Mouse (Mus musculus) kidney, postnatal 0 days (tissue): Measurements from ENCODE around the gene Gpr6. TPM values are rescaled to one million over a fixed set of nuclear protein-coding genes. Genes with fewer than 3 reads are reported as not detected.
A peak's percentile ranks its signal among the peaks of the same experiment; 100 is the strongest.

Experiments used
- ATAC-seq: fragments of 200-750 bp; cut with Nextera tagmentation; replicated peaks from 2 replicates; pipeline ENCODE4 v1.8.0; 2017; ENCODE audit warnings: low read depth, moderate number of reproducible peaks, moderate TSS enrichment, moderate library complexity; ENCODE audit not compliant: low FRiP score
- DNase-seq: peaks from one replicate; pipeline ENCODE4 v3.0.0-alpha.2; 2016; ENCODE audit warnings: low spot score
- H3K27ac ChIP-seq: fragments of 300-500 bp; sonication (generic); 2 replicates; pipeline ENCODE4 v1.5.1; 2014; ENCODE audit warnings: mild to moderate bottlenecking
- H3K27me3 ChIP-seq: fragments of 300-500 bp; sonication (generic); 2 replicates; pipeline ENCODE4 v1.6.1; 2014; ENCODE audit warnings: low read length, mixed read lengths; ENCODE audit not compliant: insufficient read depth
- H3K36me3 ChIP-seq: fragments of 300-500 bp; sonication (generic); 2 replicates; pipeline ENCODE4 v1.6.1; 2014; ENCODE audit warnings: low read length, mixed read lengths; ENCODE audit not compliant: insufficient read depth
- H3K4me1 ChIP-seq: fragments of 300-500 bp; sonication (generic); replicated peaks from 2 replicates; pipeline ENCODE4 v1.6.1; 2014; ENCODE audit warnings: antibody characterized with exemption, low read length, mixed read lengths; ENCODE audit not compliant: insufficient read depth
- H3K4me2 ChIP-seq: fragments of 300-500 bp; sonication (generic); 2 replicates; pipeline ENCODE4 v1.6.1; 2014; ENCODE audit warnings: mild to moderate bottlenecking, low read length, moderate library complexity, mixed read lengths
- H3K4me3 ChIP-seq: fragments of 300-500 bp; sonication (generic); replicated peaks from 2 replicates; pipeline ENCODE4 v1.5.1; 2014; ENCODE audit warnings: low read depth, low read length
- H3K9ac ChIP-seq: fragments of 300-500 bp; sonication (generic); 2 replicates; pipeline ENCODE4 v1.6.1; 2014; ENCODE audit warnings: low read depth, low read length
- H3K9me3 ChIP-seq: fragments of 300-500 bp; sonication (generic); replicated peaks from 2 replicates; pipeline ENCODE4 v1.6.1; 2016; ENCODE audit warnings: low read length, inconsistent platforms, mixed read lengths
- CTCF ChIP-seq: IDR thresholded peaks from 2 replicates; pipeline ENCODE4 v1.5.1; 2016; ENCODE audit warnings: antibody characterized with exemption, low read depth, mild to moderate bottlenecking, moderate library complexity
- WGBS: fragments of 180-500 bp; shearing (Covaris S2); extraction: QIAGEN DNeasy Blood & Tissue Kit; methylation state at CpG from one replicate; pipeline ENCODE4 v1.1.7; 2014; 5-methylcytosine and 5-hydroxymethylcytosine counted together
- polyA plus RNA-seq: library from polyadenylated mRNA; unstranded; fragments of >200 nt; fragmentation: Nextera tagmentation; extraction: Ambion mirVana; gene quantifications from 2 replicates; pipeline ENCODE4 v1.2.1, GENCODE M21; 2015

The Gpr6 gene
- not detected in 2 replicates for polyA plus RNA-seq

DNA sequence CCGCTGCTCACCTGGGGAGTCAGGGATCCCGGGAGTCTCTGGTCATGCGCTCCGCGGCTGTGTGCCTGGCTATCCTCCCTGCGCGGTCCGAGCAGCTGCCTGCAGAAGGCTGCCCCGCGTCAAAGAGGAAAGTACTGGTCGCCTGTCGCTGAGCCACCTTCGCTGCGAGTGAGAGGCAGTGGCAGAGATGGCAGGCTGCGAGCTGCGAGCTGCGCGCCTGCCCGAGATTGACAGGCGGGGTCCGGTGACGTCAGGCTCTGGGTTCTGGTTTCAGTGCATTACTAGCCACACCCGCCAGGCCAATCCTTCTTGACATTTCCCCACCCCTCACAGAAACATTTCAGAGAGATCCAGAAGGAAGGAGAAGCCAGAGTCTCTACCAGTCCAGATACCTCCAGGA, at the start of gene Gpr6:
Gene Gpr6 (minus strand): TSS at position 170 of the 400 bp plus-strand sequence.
- no peaks in the 10 kb centered on the region for H3K9me3 ChIP-seq
- H3K4me3 ChIP-seq = no peak within 1 kb of the TSS
- WGBS = under 1% methylated on average over 23 of the region's 23 CpGs
- H3K27me3 ChIP-seq = peaks cover 23% of the 10 kb centered on the region; the same call in 1 of the 2 replicates
- 0 out of 2 replicates have a peak within 1 kb of the TSS, but pooled peaks have one; percentile 8 for H3K4me2 ChIP-seq
- no peak within 1 kb of the TSS for H3K27ac ChIP-seq
- H3K4me1 ChIP-seq = no peaks in the 10 kb centered on the region
- ATAC-seq = no peak
- H3K9ac ChIP-seq = no peak within 1 kb of the TSS
- no peak for TF ChIP-seq CTCF
- DNase-seq = no peak
- H3K36me3 ChIP-seq = no peaks in the 10 kb centered on the region

DNA sequence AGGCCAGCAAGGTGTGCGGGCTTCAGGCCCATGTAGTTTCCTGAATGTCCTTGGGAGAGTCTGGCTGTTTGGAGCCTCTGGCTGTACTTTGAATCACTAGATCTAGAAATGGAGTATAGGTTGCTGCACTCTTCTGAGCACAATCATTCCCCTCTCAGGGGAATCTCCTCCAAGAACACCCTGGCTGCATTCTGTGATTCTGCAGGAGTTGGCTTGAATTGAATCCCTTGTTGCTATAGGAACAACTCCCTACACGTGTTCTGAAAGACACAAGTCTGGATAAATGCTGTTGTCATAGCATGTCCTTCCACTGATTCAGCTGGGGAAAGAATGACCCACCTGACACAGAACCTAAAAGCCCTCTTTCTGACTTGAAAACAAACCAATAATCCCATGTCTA, 28.0 kb upstream of the Gpr6 start:
- Histone ChIP-seq H3K36me3 (no peaks in the 10 kb centered on the region), H3K9ac (no peak overlapping the region), H3K27ac (no peak overlapping the region), H3K4me2 (no peak overlapping the region), H3K4me3 (no peak overlapping the region), H3K9me3 (no peaks in the 10 kb centered on the region), H3K27me3 (no peaks in the 10 kb centered on the region), H3K4me1 (no peaks in the 10 kb centered on the region)
- ATAC-seq (no peak), DNase-seq (no peak)
- no peak for TF ChIP-seq CTCF
- 86% methylated on average over 2 of the region's 2 CpGs for WGBS

DNA sequence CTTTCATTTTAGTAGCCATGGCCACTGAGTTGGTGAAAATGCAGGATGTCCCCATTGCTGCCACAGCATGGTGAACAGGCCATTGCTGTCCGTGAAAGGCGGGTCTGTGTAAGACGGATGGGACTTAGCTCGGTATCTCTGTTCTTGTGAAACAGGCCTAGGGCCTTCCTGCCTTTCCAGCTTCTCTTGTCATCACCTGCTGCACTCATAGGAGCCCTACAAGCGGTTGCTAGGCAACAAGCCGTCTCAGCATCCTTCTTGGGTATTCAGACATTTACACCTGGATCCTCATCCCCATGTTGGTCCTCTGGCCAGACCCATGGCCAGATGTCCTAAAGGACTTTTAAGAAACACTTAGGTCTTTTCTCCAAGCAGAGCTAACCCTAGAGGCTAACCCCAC, 26.1 kb upstream of the Gpr6 start:
- 90% methylated on average over 6 of the region's 6 CpGs for WGBS

DNA sequence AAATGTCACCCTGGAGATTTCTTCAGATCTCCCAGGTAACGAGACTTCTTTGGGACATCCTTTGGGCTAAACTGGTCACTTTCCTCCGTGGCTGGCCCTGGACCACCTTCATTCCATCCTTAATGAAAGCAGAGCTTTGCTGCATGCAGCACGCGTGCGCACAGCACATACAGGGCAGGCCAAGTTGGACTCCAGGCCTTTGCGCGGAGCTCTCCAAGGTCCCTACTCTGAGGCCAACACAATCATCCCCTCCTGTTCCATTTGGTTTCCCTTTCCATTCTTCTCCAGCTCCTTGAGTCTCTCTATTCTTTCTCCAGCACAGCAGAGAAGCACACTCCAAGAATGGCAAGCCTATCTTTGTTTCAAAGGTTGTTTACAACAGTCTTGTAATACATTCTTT, 16.8 kb upstream of the Gpr6 start:
- Histone ChIP-seq H3K36me3 (no peaks in the 10 kb centered on the region), H3K4me2 (no peak overlapping the region), H3K27me3 (no peaks in the 10 kb centered on the region), H3K9me3 (no peaks in the 10 kb centered on the region), H3K4me3 (no peak overlapping the region), H3K27ac (no peak overlapping the region), H3K4me1 (no peaks in the 10 kb centered on the region), H3K9ac (no peak overlapping the region)
- no peak for TF ChIP-seq CTCF
- ATAC-seq (no peak), DNase-seq (peak; percentile 29)
- 50% methylated on average over 7 of the region's 7 CpGs for WGBS

More for the DNA sequence above, 26.1 kb upstream of the Gpr6 start:
- no peaks in the 10 kb centered on the region for H3K4me1 ChIP-seq
- no peaks in the 10 kb centered on the region for H3K9me3 ChIP-seq
- H3K4me3 ChIP-seq = no peak overlapping the region
- no peak for TF ChIP-seq CTCF
- ATAC-seq = no peak
- H3K27ac ChIP-seq = no peak overlapping the region
- DNase-seq = no peak
- H3K36me3 ChIP-seq = no peaks in the 10 kb centered on the region
- no peak overlapping the region for H3K4me2 ChIP-seq
- H3K27me3 ChIP-seq = no peaks in the 10 kb centered on the region
- no peak overlapping the region for H3K9ac ChIP-seq

DNA sequence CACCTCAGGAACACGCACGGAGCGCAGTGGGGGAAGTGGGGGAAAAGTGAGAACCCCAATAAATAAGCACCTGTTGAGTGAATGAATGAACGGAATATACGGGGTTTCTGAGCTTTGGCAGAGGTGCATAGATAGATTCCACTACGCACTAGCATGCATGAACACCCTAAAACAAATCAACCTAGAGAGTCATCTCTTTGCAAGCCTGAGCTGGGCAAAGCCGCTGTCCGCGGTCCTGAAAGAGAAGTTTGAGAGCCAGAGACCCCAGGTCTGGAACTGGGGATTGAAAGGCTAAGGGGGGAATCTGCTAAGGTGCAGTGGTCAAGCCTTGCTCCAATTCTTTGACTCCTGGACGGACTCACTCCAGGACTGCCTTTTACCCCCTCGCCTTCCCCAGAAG, 389 bp downstream of the Gpr6 start:
- no peak overlapping the region for H3K4me2 ChIP-seq
- H3K27ac ChIP-seq = no peak overlapping the region
- H3K4me1 ChIP-seq = no peaks in the 10 kb centered on the region
- H3K27me3 ChIP-seq = peaks cover 23% of the 10 kb centered on the region; the same call in 1 of the 2 replicates
- no peaks in the 10 kb centered on the region for H3K9me3 ChIP-seq
- ATAC-seq (no peak), DNase-seq (peak; percentile 76)
- H3K36me3 ChIP-seq = no peaks in the 10 kb centered on the region
- 4% methylated on average over 11 of the region's 11 CpGs for WGBS
- no peak for TF ChIP-seq CTCF
- no peak overlapping the region for H3K9ac ChIP-seq
- no peak overlapping the region for H3K4me3 ChIP-seq

DNA sequence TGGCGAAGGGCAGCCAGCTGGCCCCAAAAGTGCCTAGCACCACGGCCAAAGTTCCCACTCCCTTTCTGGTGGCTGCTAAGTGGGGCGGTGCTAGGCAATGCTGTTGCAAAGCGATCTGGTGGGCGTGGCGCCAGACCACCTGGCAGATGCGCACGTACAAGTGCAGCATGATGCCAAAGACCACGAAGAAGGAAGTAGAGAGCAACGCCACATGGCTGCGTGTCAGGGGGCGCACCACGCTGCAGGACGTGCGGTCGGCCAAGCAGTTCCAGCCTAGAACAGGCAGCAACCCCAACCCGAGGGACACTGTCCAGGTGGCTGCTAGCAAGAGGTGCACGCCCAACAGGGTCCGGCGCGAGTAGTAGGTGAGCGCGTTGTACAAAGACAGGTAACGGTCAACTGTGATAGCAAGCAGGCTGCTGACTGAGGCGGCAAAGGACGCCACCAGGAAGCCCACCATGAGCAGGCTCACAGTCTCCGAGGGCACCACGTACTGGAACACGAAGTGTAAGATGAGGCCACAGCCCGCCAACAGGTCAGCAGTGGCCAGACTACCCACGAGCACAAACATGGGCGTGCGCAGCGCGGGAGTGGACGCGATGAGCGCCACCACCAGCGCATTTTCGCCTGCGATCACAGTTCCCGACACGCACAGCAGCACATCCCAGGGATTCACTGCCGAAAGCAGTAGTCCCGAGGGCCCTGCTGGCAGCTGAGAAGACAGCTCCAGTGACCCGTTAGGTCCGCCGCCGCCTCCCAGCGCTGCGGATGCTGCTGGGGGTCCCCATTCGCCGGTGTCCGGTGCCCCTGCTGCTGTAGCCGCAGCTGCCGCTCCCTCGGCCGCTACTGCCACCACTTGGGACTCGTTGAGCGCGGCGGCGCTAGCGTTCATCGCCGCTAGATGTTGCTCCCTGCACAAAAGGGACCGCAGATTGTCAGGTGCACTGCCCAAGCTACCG, 1.1 kb downstream of the Gpr6 start:
- H3K4me3 ChIP-seq = no peak overlapping the region

More for the DNA sequence above, 1.1 kb downstream of the Gpr6 start:
- peaks cover 23% of the 10 kb centered on the region; the same call in 1 of the 2 replicates for H3K27me3 ChIP-seq
- H3K27ac ChIP-seq = no peak overlapping the region
- no peak for TF ChIP-seq CTCF
- H3K36me3 ChIP-seq = no peaks in the 10 kb centered on the region
- no peaks in the 10 kb centered on the region for H3K9me3 ChIP-seq
- DNase-seq (no peak), ATAC-seq (no peak)
- H3K9ac ChIP-seq = no peak overlapping the region
- no peaks in the 10 kb centered on the region for H3K4me1 ChIP-seq
- 3% methylated on average over 65 of the region's 68 CpGs for WGBS
- H3K4me2 ChIP-seq = 0 out of 2 replicates have a peak overlapping the region, but pooled peaks have one; percentile 8
